Mouse (Mus musculus): ENCODE results near the gene Crat. TPM values are rescaled to one million over a fixed set of nuclear protein-coding genes. Genes with fewer than 3 reads are reported as not detected.

The Crat gene
- polyA plus RNA-seq, 2 experiments: 15.0 to 27.4 TPM

DNA sequence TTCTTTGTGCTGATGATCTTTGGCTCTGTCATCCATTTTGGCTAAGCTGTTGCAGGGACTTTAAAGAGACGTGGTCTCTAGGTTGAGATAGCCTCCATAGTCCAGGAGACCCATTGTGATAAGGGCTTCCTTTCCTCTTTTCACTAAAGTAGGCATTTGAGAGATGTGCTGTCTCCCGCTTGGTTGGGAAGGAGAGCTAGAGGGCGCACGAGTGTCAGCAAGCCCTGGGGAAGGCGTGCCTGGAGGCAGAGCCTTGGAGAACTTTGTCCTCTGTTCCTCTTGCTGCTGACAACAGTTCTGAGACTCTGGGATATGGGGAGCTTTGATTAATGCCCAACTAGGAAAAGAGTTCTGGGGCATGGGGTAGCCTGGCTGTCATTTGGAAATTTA is 20.5 kb upstream of the Crat start:
- H3K27ac ChIP-seq: no peak overlapping the region
- peaks cover 9 to 16% of the 10 kb centered on the region in 2 experiments for H3K4me1 ChIP-seq (replicated peaks; ENCODE audit: control insufficient read depth in 2 of 2, insufficient read depth in 2 of 2, low read length in 1 of 2)
- DNase-seq (ENCODE audit: low read depth in 3 of 3, low spot score in 3 of 3) (no peak), ATAC-seq (ENCODE audit: insufficient read depth) (no peak)
- no peaks in the 10 kb centered on the region for H3K27me3 ChIP-seq (ENCODE audit: control insufficient read depth, insufficient read depth, low read length)
- peaks cover 75% of the 10 kb centered on the region for H3K36me3 ChIP-seq (replicated peaks; ENCODE audit: control insufficient read depth, insufficient read depth, low read depth)
- WGBS (ENCODE audit: insufficient replicate concordance): 70% methylated on average over 5 of the region's 5 CpGs
- H3K4me2 ChIP-seq (ENCODE audit: low read depth): no peak overlapping the region
- TF ChIP-seq CTCF (IDR thresholded peaks at IDR 0.05; ENCODE audit: low read depth) (no peak), EP300 (IDR thresholded peaks at IDR 0.05; ENCODE audit: low read depth) (no peak)
- no peak overlapping the region for H3K4me3 ChIP-seq (ENCODE audit: insufficient read depth in 1 of 2, low read depth in 2 of 2, low read length in 2 of 2)
- no peaks in the 10 kb centered on the region for H3K9me3 ChIP-seq (ENCODE audit: control insufficient read depth, low read length)
- H3K9ac ChIP-seq (replicated peaks): no peak overlapping the region

DNA sequence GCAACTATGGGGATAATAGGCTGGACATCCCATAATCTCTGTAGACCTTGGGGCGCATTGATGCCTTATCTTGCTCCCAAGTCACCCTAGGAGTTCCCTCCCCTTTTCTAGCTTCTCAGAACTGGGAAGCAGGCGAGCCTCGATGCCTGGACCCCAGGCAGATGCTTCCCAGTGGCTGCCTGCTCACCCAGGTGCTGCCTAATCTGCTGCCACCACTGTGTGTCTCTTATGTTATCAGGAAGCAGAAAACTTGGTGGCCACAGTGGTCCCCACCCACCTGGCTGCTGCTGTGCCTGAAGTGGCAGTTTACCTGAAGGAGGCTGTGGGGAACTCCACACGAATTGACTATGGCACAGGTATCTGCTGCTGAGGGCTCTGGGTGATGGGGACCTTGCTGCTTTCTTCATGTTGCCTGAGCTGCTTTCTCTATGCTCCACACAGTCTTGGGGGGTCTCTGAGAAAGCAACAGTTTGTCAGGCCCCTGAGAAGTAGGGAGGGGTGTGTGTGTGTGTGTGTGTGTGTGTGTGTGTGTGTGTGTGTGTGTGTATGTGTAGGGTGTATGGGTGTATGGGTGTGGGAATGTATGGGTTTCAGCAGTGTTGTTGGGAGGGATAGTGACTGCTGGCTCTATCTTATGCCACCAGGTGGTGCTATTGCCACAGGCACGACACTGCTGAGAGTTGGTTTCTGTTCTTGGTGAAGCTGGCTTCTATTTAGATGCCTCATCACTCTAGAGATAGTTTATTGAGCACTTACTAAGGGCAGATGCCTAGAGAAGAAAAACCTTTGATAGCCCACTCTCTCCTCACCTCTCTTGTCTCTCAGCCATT is 19.9 kb upstream of the Crat start:
- peak; percentile 74 for ATAC-seq (ENCODE audit: insufficient read depth)
- Histone ChIP-seq H3K9me3 (ENCODE audit: control insufficient read depth, low read length) (no peaks in the 10 kb centered on the region), H3K36me3 (replicated peaks; ENCODE audit: control insufficient read depth, insufficient read depth, low read depth) (peaks cover 80% of the 10 kb centered on the region), H3K9ac (replicated peaks) (peak overlapping the region; percentile 9; the same call in 1 of the 2 replicates), H3K4me1 (replicated peaks; ENCODE audit: control insufficient read depth in 2 of 2, insufficient read depth in 2 of 2, low read length in 1 of 2) (peaks cover 8 to 12% of the 10 kb centered on the region in 2 experiments), H3K27me3 (ENCODE audit: control insufficient read depth, insufficient read depth, low read length) (no peaks in the 10 kb centered on the region), H3K4me2 (ENCODE audit: low read depth) (peak overlapping the region; percentile 11), H3K27ac (peak overlapping the region; percentile 44), H3K4me3 (ENCODE audit: insufficient read depth in 1 of 2, low read depth in 2 of 2, low read length in 2 of 2) (no peak overlapping the region)
- WGBS (ENCODE audit: insufficient replicate concordance): 14% methylated on average over 5 of the region's 5 CpGs
- TF ChIP-seq CTCF (IDR thresholded peaks at IDR 0.05; ENCODE audit: low read depth) (peak; percentile 96), EP300 (IDR thresholded peaks at IDR 0.05; ENCODE audit: low read depth) (no peak)
- DNase-seq (ENCODE audit: low read depth in 3 of 3, low spot score in 3 of 3): peak in 1 of 3 experiments; percentile 54

DNA sequence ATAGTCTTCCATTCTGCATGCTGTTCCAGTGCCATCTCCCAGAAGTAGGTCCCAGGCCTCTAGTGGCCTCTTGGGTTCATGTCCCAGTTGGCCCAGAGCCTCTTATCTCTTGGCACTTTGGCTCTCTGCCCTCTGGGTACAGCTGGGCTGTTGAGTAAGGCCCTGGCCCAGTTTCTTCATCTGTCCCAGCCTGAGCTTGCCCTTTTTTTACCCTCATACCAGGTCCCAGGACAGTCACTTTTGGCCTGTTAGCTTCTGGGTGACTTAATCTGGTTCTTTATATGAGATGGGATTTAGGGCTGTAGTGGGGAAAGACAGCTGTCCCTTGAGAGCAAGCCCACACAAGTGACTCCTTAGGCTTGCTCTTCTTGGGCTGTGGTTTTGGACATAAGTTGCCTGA is 13.5 kb upstream of the Crat start:
- Histone ChIP-seq H3K9ac (replicated peaks) (no peak overlapping the region), H3K4me2 (ENCODE audit: low read depth) (no peak overlapping the region), H3K36me3 (replicated peaks; ENCODE audit: control insufficient read depth, insufficient read depth, low read depth) (peaks cover 84% of the 10 kb centered on the region), H3K4me1 (replicated peaks; ENCODE audit: control insufficient read depth in 2 of 2, insufficient read depth in 2 of 2, low read length in 1 of 2) (peaks cover 0 to under 1% of the 10 kb centered on the region in 2 experiments; a peak in 2 of 4 replicates), H3K4me3 (ENCODE audit: insufficient read depth in 1 of 2, low read depth in 2 of 2, low read length in 2 of 2) (no peak overlapping the region), H3K27me3 (ENCODE audit: control insufficient read depth, insufficient read depth, low read length) (no peaks in the 10 kb centered on the region), H3K9me3 (ENCODE audit: control insufficient read depth, low read length) (no peaks in the 10 kb centered on the region), H3K27ac (no peak overlapping the region)
- DNase-seq (ENCODE audit: low read depth in 3 of 3, low spot score in 3 of 3): no peak
- TF ChIP-seq CTCF (IDR thresholded peaks at IDR 0.05; ENCODE audit: low read depth): no peak
- TF ChIP-seq EP300 (IDR thresholded peaks at IDR 0.05; ENCODE audit: low read depth): no peak
- no peak for ATAC-seq (ENCODE audit: insufficient read depth)

DNA sequence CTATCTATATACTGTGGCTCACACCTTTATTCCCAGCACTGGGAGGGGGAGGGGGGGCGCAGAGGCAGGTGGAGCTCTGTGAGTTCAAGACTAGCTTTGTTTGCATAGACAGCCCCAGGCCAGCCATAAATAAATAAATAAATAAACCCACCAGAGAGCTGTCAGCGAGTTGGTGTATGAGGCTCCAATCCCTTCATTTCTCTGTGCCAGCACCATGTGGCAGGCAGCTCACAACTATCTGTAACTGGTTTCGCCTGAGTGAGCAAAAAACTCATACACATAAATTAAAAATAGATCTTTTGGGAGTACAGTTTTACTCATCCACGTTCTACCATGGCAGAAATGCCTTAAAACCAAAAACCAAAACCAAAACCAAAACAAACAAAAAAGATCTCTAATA is 5.8 kb upstream of the Crat start:
- no peak for TF ChIP-seq CTCF (IDR thresholded peaks at IDR 0.05; ENCODE audit: low read depth)
- no peak for TF ChIP-seq EP300 (IDR thresholded peaks at IDR 0.05; ENCODE audit: low read depth)
- 84% methylated on average over 4 of the region's 4 CpGs for WGBS (ENCODE audit: insufficient replicate concordance)
- H3K27me3 ChIP-seq (ENCODE audit: control insufficient read depth, insufficient read depth, low read length): no peaks in the 10 kb centered on the region
- no peak overlapping the region for H3K27ac ChIP-seq
- no peak for DNase-seq (ENCODE audit: low read depth in 3 of 3, low spot score in 3 of 3)
- H3K36me3 ChIP-seq (replicated peaks; ENCODE audit: control insufficient read depth, insufficient read depth, low read depth): peaks cover 20% of the 10 kb centered on the region
- H3K9ac ChIP-seq (replicated peaks): no peak overlapping the region
- no peak overlapping the region for H3K4me3 ChIP-seq (ENCODE audit: insufficient read depth in 1 of 2, low read depth in 2 of 2, low read length in 2 of 2)
- no peak for ATAC-seq (ENCODE audit: insufficient read depth)
- H3K9me3 ChIP-seq (ENCODE audit: control insufficient read depth, low read length): no peaks in the 10 kb centered on the region
- no peak overlapping the region for H3K4me2 ChIP-seq (ENCODE audit: low read depth)
- H3K4me1 ChIP-seq (replicated peaks; ENCODE audit: control insufficient read depth in 2 of 2, insufficient read depth in 2 of 2, low read length in 1 of 2): peaks cover 21 to 24% of the 10 kb centered on the region in 2 experiments

DNA sequence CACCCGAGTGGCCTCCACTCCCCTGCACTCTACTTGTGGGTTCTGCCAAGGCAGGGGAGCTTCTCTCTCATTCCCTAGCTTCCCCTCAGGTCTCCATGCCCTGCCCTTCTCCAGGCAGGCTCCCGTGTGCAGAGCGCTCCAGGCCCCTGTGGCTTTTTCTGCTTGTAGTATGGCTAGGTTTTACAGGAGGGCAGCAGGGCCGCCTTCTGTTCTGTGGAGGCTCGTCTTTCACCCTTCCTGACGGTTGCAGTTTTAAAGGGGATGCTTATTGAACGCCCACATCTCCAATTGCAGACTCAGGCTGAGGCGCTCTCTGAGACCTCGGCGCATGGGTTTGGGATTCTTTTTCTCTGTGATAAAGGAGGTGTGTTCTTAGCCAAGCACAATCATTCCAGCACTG is 3.5 kb upstream of the Crat start:
- H3K9me3 ChIP-seq (ENCODE audit: control insufficient read depth, low read length): no peaks in the 10 kb centered on the region
- H3K9ac ChIP-seq (replicated peaks): peak overlapping the region; percentile 88
- TF ChIP-seq EP300 (IDR thresholded peaks at IDR 0.05; ENCODE audit: low read depth) (no peak), CTCF (IDR thresholded peaks at IDR 0.05; ENCODE audit: low read depth) (no peak)
- DNase-seq (ENCODE audit: low read depth in 3 of 3, low spot score in 3 of 3) (no peak), ATAC-seq (ENCODE audit: insufficient read depth) (no peak)
- no peaks in the 10 kb centered on the region for H3K27me3 ChIP-seq (ENCODE audit: control insufficient read depth, insufficient read depth, low read length)
- peak overlapping the region; percentile 61 to 76 for H3K4me3 ChIP-seq (ENCODE audit: insufficient read depth in 1 of 2, low read depth in 2 of 2, low read length in 2 of 2)
- 22% methylated on average over 10 of the region's 10 CpGs for WGBS (ENCODE audit: insufficient replicate concordance)
- peak overlapping the region; percentile 98 for H3K27ac ChIP-seq
- peaks cover 12% of the 10 kb centered on the region for H3K36me3 ChIP-seq (replicated peaks; ENCODE audit: control insufficient read depth, insufficient read depth, low read depth)
- peaks cover 24 to 28% of the 10 kb centered on the region in 2 experiments for H3K4me1 ChIP-seq (replicated peaks; ENCODE audit: control insufficient read depth in 2 of 2, insufficient read depth in 2 of 2, low read length in 1 of 2)
- H3K4me2 ChIP-seq (ENCODE audit: low read depth): peak overlapping the region; percentile 90
